Mouse (Mus musculus) hindbrain, postnatal 0 days (tissue): ENCODE results near the gene Atxn2l. TPM values are rescaled to one million over a fixed set of nuclear protein-coding genes. Genes with fewer than 3 reads are reported as not detected.

Source experiments
- ATAC-seq: fragments of 200-750 bp; cut with Nextera tagmentation; 2 replicates; pipeline ENCODE4 v1.8.0; 2017; ENCODE audit warnings: mild to moderate bottlenecking, moderate TSS enrichment, moderate library complexity
- DNase-seq: peaks from one replicate; pipeline ENCODE4 v3.0.0-alpha.2; 2015; ENCODE audit warnings: low spot score
- H3K27ac ChIP-seq: fragments of 300-500 bp; sonication (generic); 2 replicates; pipeline ENCODE4 v1.5.1; 2014; ENCODE audit warnings: mild to moderate bottlenecking
- H3K27me3 ChIP-seq: fragments of 300-500 bp; sonication (generic); 2 replicates; pipeline ENCODE4 v1.6.1; 2014; ENCODE audit warnings: low read length, mixed read lengths; ENCODE audit not compliant: insufficient read depth
- H3K36me3 ChIP-seq: fragments of 300-500 bp; sonication (generic); 2 replicates; pipeline ENCODE4 v1.6.1; 2014; ENCODE audit warnings: low read length, mixed read lengths; ENCODE audit not compliant: insufficient read depth
- H3K4me1 ChIP-seq: fragments of 300-500 bp; sonication (generic); 2 replicates; pipeline ENCODE4 v1.6.1; 2014; ENCODE audit warnings: antibody characterized with exemption, low read length, mixed read lengths; ENCODE audit not compliant: insufficient read depth
- H3K4me2 ChIP-seq: fragments of 300-500 bp; sonication (generic); 2 replicates; pipeline ENCODE4 v1.6.1; 2014; ENCODE audit warnings: low read depth, mild to moderate bottlenecking, low read length, moderate library complexity, mixed read lengths
- H3K4me3 ChIP-seq: fragments of 300-500 bp; sonication (generic); 2 replicates; pipeline ENCODE4 v1.5.1; 2014; ENCODE audit warnings: low read length
- H3K9ac ChIP-seq: fragments of 300-500 bp; sonication (generic); replicated peaks from 2 replicates; pipeline ENCODE4 v1.6.1; 2014; ENCODE audit warnings: mild to moderate bottlenecking, low read length, moderate library complexity, mixed read lengths
- H3K9me3 ChIP-seq: fragments of 300-500 bp; sonication (generic); 2 replicates; pipeline ENCODE4 v1.6.1; 2016; ENCODE audit warnings: low read length, mixed read lengths
- CTCF ChIP-seq: IDR thresholded peaks from 2 replicates; pipeline ENCODE4 v1.5.1; 2016; ENCODE audit warnings: antibody characterized with exemption, control low read depth, low read depth
- WGBS: fragments of 180-500 bp; shearing (Covaris S2); extraction: QIAGEN DNeasy Blood & Tissue Kit; methylation state at CpG from one replicate; pipeline ENCODE4 v1.1.7; 2014; 5-methylcytosine and 5-hydroxymethylcytosine counted together
- polyA plus RNA-seq: library from polyadenylated mRNA; unstranded; fragments of >200 nt; fragmentation: Nextera tagmentation; extraction: Ambion mirVana; gene quantifications from 2 replicates; pipeline ENCODE4 v1.2.1, GENCODE M21; 2015
- total RNA-seq: library from RNA; depleted of rRNA; stranded (reverse); fragments of >200 nt; gene quantifications from 2 replicates; pipeline ENCODE4 v1.2.3, GENCODE M21; 2014; rRNA removed

Atxn2l gene
- total RNA-seq (71.1 and 72.3 TPM in 2 replicates), polyA plus RNA-seq (45.9 and 54.0 TPM in 2 replicates)

GRCm38 (mm10) chr7:126503273-126503878 lies at the start of gene Atxn2l:
Gene Atxn2l, minus strand, starts transcription at chr7:126503437.
- WGBS: under 1% methylated on average over 55 of the region's 72 CpGs
- Histone ChIP-seq H3K9me3 (no peaks in the 10 kb centered on the region), H3K27ac (peak within 1 kb of the TSS; percentile 98), H3K36me3 (peaks cover 25% of the 10 kb centered on the region), H3K4me1 (no peaks in the 10 kb centered on the region), H3K4me3 (peak within 1 kb of the TSS; percentile 70), H3K9ac (peak within 1 kb of the TSS; percentile 92), H3K27me3 (no peaks in the 10 kb centered on the region), H3K4me2 (peak within 1 kb of the TSS; percentile 70)
- peak; percentile 48 for TF ChIP-seq CTCF
- peak; percentile 91 for ATAC-seq
- peak; percentile 100 for DNase-seq

DNA sequence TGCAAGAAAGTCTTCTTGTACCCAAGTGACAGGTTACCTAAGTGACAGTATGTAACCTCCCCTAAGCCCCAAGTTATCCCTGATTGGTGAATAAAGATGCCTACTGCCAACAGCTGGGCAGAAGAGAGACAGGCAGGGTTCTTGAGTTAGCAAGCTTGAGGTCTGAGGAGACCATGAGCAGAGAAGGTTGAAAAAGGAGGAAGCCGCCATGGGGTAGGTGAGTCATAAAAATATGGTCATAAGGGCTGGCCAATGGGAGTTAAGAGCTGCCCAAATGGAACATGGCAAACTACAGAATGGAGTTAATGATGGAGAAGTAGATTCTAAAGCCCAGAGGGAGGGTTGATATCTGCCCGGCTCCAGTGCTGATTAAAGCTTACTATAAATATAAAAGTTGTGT lies 42.4 kb upstream of the Atxn2l start:
- Histone ChIP-seq H3K27me3 (no peaks in the 10 kb centered on the region), H3K4me2 (no peak overlapping the region), H3K9me3 (no peaks in the 10 kb centered on the region), H3K4me3 (no peak overlapping the region), H3K4me1 (no peaks in the 10 kb centered on the region), H3K9ac (no peak overlapping the region), H3K27ac (no peak overlapping the region), H3K36me3 (peaks cover 41% of the 10 kb centered on the region)
- TF ChIP-seq CTCF: no peak
- DNase-seq: no peak
- 93% methylated on average over 2 of the region's 2 CpGs for WGBS
- no peak for ATAC-seq

DNA sequence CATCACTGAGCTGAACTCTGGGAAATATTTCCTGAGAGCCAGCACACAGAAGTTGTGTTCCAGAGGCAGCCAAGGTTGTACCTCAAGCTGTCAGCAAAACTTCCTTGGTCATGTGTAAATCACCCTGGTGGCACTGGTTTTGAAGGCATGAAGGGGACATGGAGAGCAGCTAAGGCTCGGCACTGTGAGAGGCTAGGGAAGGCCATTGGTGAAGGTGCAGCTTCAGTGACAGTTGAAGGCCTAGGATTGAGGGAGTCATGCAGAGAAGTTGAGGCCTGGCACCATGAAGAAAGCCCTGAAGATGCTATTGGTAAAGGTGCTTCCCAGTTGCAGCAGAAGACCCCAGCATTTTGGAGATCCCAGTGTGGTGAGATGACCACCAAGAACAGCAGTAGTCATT lies 38.4 kb upstream of the Atxn2l start:
- DNase-seq: no peak
- H3K9ac ChIP-seq: no peak overlapping the region
- H3K9me3 ChIP-seq: no peaks in the 10 kb centered on the region
- H3K27ac ChIP-seq: no peak overlapping the region
- H3K36me3 ChIP-seq: peaks cover 7% of the 10 kb centered on the region
- no peak overlapping the region for H3K4me3 ChIP-seq
- no peak overlapping the region for H3K4me2 ChIP-seq
- no peaks in the 10 kb centered on the region for H3K27me3 ChIP-seq
- H3K4me1 ChIP-seq: no peaks in the 10 kb centered on the region
- WGBS: 85% methylated on average over 1 of the region's 1 CpGs
- TF ChIP-seq CTCF: no peak
- ATAC-seq: no peak

DNA sequence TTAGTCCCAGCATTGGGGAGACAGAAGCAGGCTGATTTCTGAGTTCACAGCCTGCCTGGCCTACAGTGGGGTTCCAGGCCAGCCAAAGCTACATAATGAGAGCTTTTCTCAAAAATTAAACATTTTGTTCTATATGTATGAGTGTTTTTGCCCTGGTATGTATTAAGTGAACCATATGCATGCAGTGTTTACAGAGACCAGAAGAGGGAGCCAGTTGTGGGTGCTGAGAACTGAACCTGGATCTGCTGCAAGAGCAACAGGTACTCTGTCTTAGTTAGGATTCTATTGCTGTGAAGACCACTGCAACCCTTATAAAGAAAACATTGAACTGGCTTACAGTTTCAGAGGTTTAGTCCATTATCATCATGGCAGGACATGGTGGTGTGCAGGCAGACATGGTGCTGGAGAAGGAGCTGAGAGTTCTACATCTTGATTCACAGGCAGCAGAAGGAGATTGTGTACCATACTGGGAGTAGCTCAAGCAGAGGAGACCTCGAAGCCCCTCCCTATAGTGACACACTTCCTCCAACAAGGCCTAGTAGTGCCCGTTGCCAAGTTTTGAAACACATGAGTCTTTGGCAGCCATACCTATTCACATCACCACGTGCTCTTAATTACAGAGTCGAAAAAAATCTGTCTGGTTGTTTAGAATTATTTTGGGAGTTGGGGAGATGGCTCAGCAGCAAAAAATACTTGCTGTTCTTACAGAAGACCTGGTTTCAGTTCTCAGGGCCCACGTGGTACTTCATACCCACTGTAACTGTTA lies 34.8 kb upstream of the Atxn2l start:
- WGBS: 72% methylated on average over 5 of the region's 5 CpGs
- Histone ChIP-seq H3K27me3 (no peaks in the 10 kb centered on the region), H3K9ac (no peak overlapping the region), H3K4me3 (no peak overlapping the region), H3K27ac (no peak overlapping the region), H3K4me1 (no peaks in the 10 kb centered on the region), H3K4me2 (no peak overlapping the region), H3K9me3 (no peaks in the 10 kb centered on the region), H3K36me3 (no peaks in the 10 kb centered on the region)
- no peak for ATAC-seq
- peak; percentile 30 for DNase-seq
- TF ChIP-seq CTCF: peak; percentile 58

- no peak overlapping the region; the same call in 1 of the 2 replicates for H3K9ac ChIP-seq
- no peaks in the 10 kb centered on the region for H3K4me1 ChIP-seq
- peak overlapping the region; percentile 38 for H3K4me3 ChIP-seq
- no peak overlapping the region for H3K27ac ChIP-seq
- 54% methylated on average over 9 of the region's 9 CpGs for WGBS
- H3K27me3 ChIP-seq: no peaks in the 10 kb centered on the region
- TF ChIP-seq CTCF: no peak
- H3K9me3 ChIP-seq: no peaks in the 10 kb centered on the region
- H3K4me2 ChIP-seq: peak overlapping the region; percentile 70
- H3K36me3 ChIP-seq: no peaks in the 10 kb centered on the region
- ATAC-seq (no peak), DNase-seq (no peak)
These were observed 33.2 kb upstream of the Atxn2l start for GRCm38 (mm10) chr7:126536466-126536865.

DNA sequence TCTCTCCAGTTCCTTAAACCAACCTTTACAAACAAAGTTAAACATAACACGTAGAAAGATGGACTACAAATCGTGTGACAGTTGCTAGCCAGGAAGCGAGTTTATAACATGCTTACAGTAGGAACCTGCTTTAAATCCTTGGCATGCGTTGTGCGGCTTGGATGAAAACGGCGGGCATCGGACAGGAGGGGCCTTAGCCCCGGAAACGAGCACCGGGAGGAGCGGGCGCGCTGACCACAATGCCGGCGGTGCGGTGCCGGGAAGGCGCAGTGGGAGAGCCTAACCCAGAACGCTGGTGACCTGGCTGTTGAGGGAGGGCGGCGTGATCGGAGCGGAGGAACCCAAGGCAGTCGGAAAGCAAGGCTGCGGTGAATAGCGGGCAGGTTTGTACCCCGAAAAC lies 32.5 kb upstream of the Atxn2l start:
- Histone ChIP-seq H3K4me2 (peak overlapping the region; percentile 70), H3K36me3 (no peaks in the 10 kb centered on the region), H3K27me3 (no peaks in the 10 kb centered on the region), H3K4me1 (no peaks in the 10 kb centered on the region), H3K9me3 (no peaks in the 10 kb centered on the region), H3K4me3 (peak overlapping the region; percentile 38), H3K9ac (peak overlapping the region; percentile 52), H3K27ac (no peak overlapping the region)
- WGBS: 2% methylated on average over 28 of the region's 28 CpGs
- DNase-seq (peak; percentile 9), ATAC-seq (no peak)
- no peak for TF ChIP-seq CTCF

- no peak for DNase-seq
These were observed 30.2 kb upstream of the Atxn2l start for GRCm38 (mm10) chr7:126533434-126533833.

More at GRCm38 (mm10) chr7:126533434-126533833, 30.2 kb upstream of the Atxn2l start:
- TF ChIP-seq CTCF: no peak
- Histone ChIP-seq H3K36me3 (no peaks in the 10 kb centered on the region), H3K27me3 (no peaks in the 10 kb centered on the region), H3K4me3 (no peak overlapping the region), H3K27ac (no peak overlapping the region), H3K4me1 (no peaks in the 10 kb centered on the region), H3K4me2 (no peak overlapping the region), H3K9ac (no peak overlapping the region), H3K9me3 (no peaks in the 10 kb centered on the region)
- ATAC-seq: no peak
- 88% methylated on average over 1 of the region's 1 CpGs for WGBS
